Mouse (Mus musculus): ENCODE measurements at regions not wholly inside any gene's neighbourhood (a gene's known extent, or its start where the extent isn't known, plus 50 kb on each side); places are given as distances from the start of the nearest gene placed in this dataset.

DNA sequence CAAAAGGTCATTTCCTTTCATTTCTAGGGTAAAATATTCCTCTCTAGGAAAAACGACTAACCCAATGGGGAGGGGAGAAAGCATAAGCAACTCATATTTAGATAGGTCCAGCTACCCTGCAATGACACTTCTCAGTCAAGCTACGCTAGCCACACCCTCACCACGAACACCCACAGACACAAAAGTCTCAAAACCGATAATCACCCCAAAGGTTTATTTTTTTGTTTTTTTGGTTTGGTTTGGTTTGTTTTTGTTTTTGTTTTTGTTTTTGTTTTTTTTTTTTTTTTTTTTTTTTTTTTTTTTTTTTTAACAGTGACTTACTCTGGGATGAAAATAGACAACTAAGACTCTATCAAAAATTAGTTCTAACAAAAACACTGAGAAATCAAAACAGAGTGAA lies 196.3 kb upstream of the Atp2b1 start:
- no peak for TF ChIP-seq EP300 (IDR thresholded peaks at IDR 0.05; ENCODE audit: low read depth)
- no peak for TF ChIP-seq CTCF (IDR thresholded peaks at IDR 0.05; ENCODE audit: low read depth)

Data from liver, postnatal 0 days (tissue).